Mouse (Mus musculus) embryonic fibroblast, embryonic 13.5 days (primary cell): ENCODE data around the gene Rab22a.

Experiments used
- CTCF ChIP-seq: IDR thresholded peaks from 2 replicates; pipeline ENCODE4 v1.5.1; 2011; ENCODE audit warnings: mild to moderate bottlenecking, control low read depth, low read length, moderate library complexity, borderline replicate concordance; ENCODE audit not compliant: insufficient read depth
- POLR2A ChIP-seq: IDR thresholded peaks from 2 replicates; pipeline ENCODE4 v1.6.1; 2011; ENCODE audit warnings: low read depth, mild to moderate bottlenecking, control low read depth, low read length, moderate library complexity

DNA sequence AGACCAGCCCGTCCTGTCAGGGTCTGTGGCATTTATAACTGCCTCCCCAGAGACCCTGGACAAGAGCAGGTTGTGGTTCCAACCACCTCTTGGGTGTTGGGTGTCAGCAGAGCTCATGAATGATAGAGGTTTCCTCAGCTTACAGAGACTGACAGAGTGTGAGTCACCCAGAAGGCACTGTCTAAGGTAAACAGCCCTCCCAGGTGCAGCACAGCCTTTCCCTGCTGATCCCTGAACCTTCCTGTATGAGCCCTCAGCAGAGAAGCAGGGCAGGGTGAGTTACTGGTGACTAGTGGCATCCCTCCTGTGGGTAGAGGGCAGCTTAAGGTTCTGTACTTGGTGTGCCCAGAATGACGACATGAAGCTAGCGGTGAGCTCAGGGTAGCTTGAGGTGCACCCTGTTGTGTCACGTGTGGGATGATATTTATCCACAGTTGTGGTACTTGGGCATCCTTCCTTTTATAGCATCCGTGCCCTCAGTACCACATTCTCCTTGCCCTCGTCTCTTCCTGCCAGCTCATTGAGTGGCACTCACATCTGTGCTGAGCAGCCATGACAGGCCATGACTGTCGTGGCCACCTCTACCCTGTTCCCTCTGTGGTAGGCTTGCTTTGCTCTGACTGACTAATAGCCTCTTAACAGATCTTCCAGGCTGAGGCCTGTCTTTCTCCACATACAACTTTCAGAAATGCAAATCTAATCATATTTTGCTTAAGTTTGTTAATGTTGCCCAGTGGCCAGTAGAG, 84.7 kb downstream of the Rab22a start:
- TF ChIP-seq POLR2A, result no peak
- TF ChIP-seq CTCF, result no peak
